Mouse (Mus musculus) kidney, postnatal 0 days (tissue): ENCODE measurements around the gene Akap14. TPM values are rescaled to one million over a fixed set of nuclear protein-coding genes. Genes with fewer than 3 reads are reported as not detected.

Source experiments
- ATAC-seq: fragments of 200-750 bp; cut with Nextera tagmentation; replicated peaks from 2 replicates; pipeline ENCODE4 v1.8.0; 2017; ENCODE audit warnings: low read depth, moderate number of reproducible peaks, moderate TSS enrichment, moderate library complexity; ENCODE audit not compliant: low FRiP score
- DNase-seq: peaks from one replicate; pipeline ENCODE4 v3.0.0-alpha.2; 2016; ENCODE audit warnings: low spot score
- H3K27ac ChIP-seq: fragments of 300-500 bp; sonication (generic); 2 replicates; pipeline ENCODE4 v1.5.1; 2014; ENCODE audit warnings: mild to moderate bottlenecking
- H3K27me3 ChIP-seq: fragments of 300-500 bp; sonication (generic); 2 replicates; pipeline ENCODE4 v1.6.1; 2014; ENCODE audit warnings: low read length, mixed read lengths; ENCODE audit not compliant: insufficient read depth
- H3K36me3 ChIP-seq: fragments of 300-500 bp; sonication (generic); 2 replicates; pipeline ENCODE4 v1.6.1; 2014; ENCODE audit warnings: low read length, mixed read lengths; ENCODE audit not compliant: insufficient read depth
- H3K4me1 ChIP-seq: fragments of 300-500 bp; sonication (generic); replicated peaks from 2 replicates; pipeline ENCODE4 v1.6.1; 2014; ENCODE audit warnings: antibody characterized with exemption, low read length, mixed read lengths; ENCODE audit not compliant: insufficient read depth
- H3K4me2 ChIP-seq: fragments of 300-500 bp; sonication (generic); 2 replicates; pipeline ENCODE4 v1.6.1; 2014; ENCODE audit warnings: mild to moderate bottlenecking, low read length, moderate library complexity, mixed read lengths
- H3K4me3 ChIP-seq: fragments of 300-500 bp; sonication (generic); replicated peaks from 2 replicates; pipeline ENCODE4 v1.5.1; 2014; ENCODE audit warnings: low read depth, low read length
- H3K9ac ChIP-seq: fragments of 300-500 bp; sonication (generic); 2 replicates; pipeline ENCODE4 v1.6.1; 2014; ENCODE audit warnings: low read depth, low read length
- H3K9me3 ChIP-seq: fragments of 300-500 bp; sonication (generic); replicated peaks from 2 replicates; pipeline ENCODE4 v1.6.1; 2016; ENCODE audit warnings: low read length, inconsistent platforms, mixed read lengths
- CTCF ChIP-seq: IDR thresholded peaks from 2 replicates; pipeline ENCODE4 v1.5.1; 2016; ENCODE audit warnings: antibody characterized with exemption, low read depth, mild to moderate bottlenecking, moderate library complexity
- WGBS: fragments of 180-500 bp; shearing (Covaris S2); extraction: QIAGEN DNeasy Blood & Tissue Kit; methylation state at CpG from one replicate; pipeline ENCODE4 v1.1.7; 2014; 5-methylcytosine and 5-hydroxymethylcytosine counted together
- polyA plus RNA-seq: library from polyadenylated mRNA; unstranded; fragments of >200 nt; fragmentation: Nextera tagmentation; extraction: Ambion mirVana; gene quantifications from 2 replicates; pipeline ENCODE4 v1.2.1, GENCODE M21; 2015

The Akap14 gene
- polyA plus RNA-seq, 1 experiment from 2014 or later: not detected

- Histone ChIP-seq H3K36me3 (no peaks in the 10 kb centered on the region), H3K4me2 (peak within 1 kb of the TSS; percentile 66), H3K27ac (peak within 1 kb of the TSS; percentile 85), H3K4me1 (no peaks in the 10 kb centered on the region), H3K4me3 (peak within 1 kb of the TSS; percentile 52), H3K9ac (peak within 1 kb of the TSS; percentile 69), H3K9me3 (no peaks in the 10 kb centered on the region), H3K27me3 (no peaks in the 10 kb centered on the region)
- ATAC-seq (peak; percentile 99), DNase-seq (peak; percentile 96)
- 24% methylated on average over 30 of the region's 30 CpGs for WGBS
- TF ChIP-seq CTCF: 0 out of 2 replicates have a peak, but pooled peaks have one; percentile 2
These were observed 58.3 kb downstream of the Akap14 start, which contains the start of gene Upf3b for GRCm38 (mm10) chrX:37110193-37110880. TSS of gene Upf3b (minus strand) at chrX:37110322.

GRCm38 (mm10) chrX:37109526-37110192, 59.0 kb downstream of the Akap14 start:
- peak; percentile 4 for DNase-seq
- WGBS: 20% methylated on average over 27 of the region's 27 CpGs

GRCm38 (mm10) chrX:37103826-37104225, 64.8 kb downstream of the Akap14 start:
- Histone ChIP-seq H3K9ac (no peak overlapping the region), H3K36me3 (no peaks in the 10 kb centered on the region), H3K27ac (no peak overlapping the region), H3K9me3 (no peaks in the 10 kb centered on the region), H3K27me3 (no peaks in the 10 kb centered on the region), H3K4me3 (no peak overlapping the region), H3K4me1 (no peaks in the 10 kb centered on the region), H3K4me2 (no peak overlapping the region)
- 77% methylated on average over 2 of the region's 2 CpGs for WGBS
- ATAC-seq: no peak
- peak; percentile 44; the same call in 1 of the 2 replicates for TF ChIP-seq CTCF
- no peak for DNase-seq

More at GRCm38 (mm10) chrX:37109526-37110192, 59.0 kb downstream of the Akap14 start:
- peak; percentile 78 for ATAC-seq
- Histone ChIP-seq H3K36me3 (no peaks in the 10 kb centered on the region), H3K27ac (peak overlapping the region; percentile 85), H3K4me1 (no peaks in the 10 kb centered on the region), H3K4me3 (peak overlapping the region; percentile 52), H3K4me2 (peak overlapping the region; percentile 66), H3K9ac (peak overlapping the region; percentile 69), H3K9me3 (no peaks in the 10 kb centered on the region), H3K27me3 (no peaks in the 10 kb centered on the region)
- no peak for TF ChIP-seq CTCF

Other genes with a start within 250 kb of the Akap14 start
- gene Sept6, start 177.0 kb downstream of the Akap14 start, polyA plus RNA-seq: 12.3 and 13.1 TPM in 2 replicates
- 0.11 TPM in 1 of 2 replicates, not detected in the other for gene Sowahd, start 120.0 kb downstream of the Akap14 start, polyA plus RNA-seq
- 703 and 903 TPM in 2 replicates for gene Rpl39, start 83.4 kb downstream of the Akap14 start, polyA plus RNA-seq
- 17.2 TPM in 2 replicates for gene Upf3b, start 58.5 kb downstream of the Akap14 start, polyA plus RNA-seq
- 12.1 and 12.8 TPM in 2 replicates for gene Nkap, start 42.0 kb downstream of the Akap14 start, polyA plus RNA-seq
- 715 and 799 TPM in 2 replicates for gene Ndufa1, start 22.3 kb upstream of the Akap14 start, polyA plus RNA-seq
- gene Rnf113a1, start 22.4 kb upstream of the Akap14 start, polyA plus RNA-seq: 8.9 and 9.6 TPM in 2 replicates
- gene Gm9, start 42.2 kb upstream of the Akap14 start, polyA plus RNA-seq: not detected in 2 replicates
- gene Rhox1, start 53.4 kb upstream of the Akap14 start, polyA plus RNA-seq: not detected in 2 replicates
- not detected in 2 replicates for gene Rhox2a, start 76.1 kb upstream of the Akap14 start, polyA plus RNA-seq
- gene Rhox3a, start 81.1 kb upstream of the Akap14 start, polyA plus RNA-seq: not detected in 2 replicates
- gene Rhox4a, start 96.5 kb upstream of the Akap14 start, polyA plus RNA-seq: not detected in 2 replicates
- not detected in 2 replicates for gene Rhox3a2, start 211.2 kb upstream of the Akap14 start, polyA plus RNA-seq
- not detected in 2 replicates for gene Rhox4a2, start 222.0 kb upstream of the Akap14 start, polyA plus RNA-seq
- not detected in 2 replicates for gene Rhox2b, start 243.2 kb upstream of the Akap14 start, polyA plus RNA-seq